8 mouse cellular contexts compared by ENCODE assay signal in the genomic region with DNA sequence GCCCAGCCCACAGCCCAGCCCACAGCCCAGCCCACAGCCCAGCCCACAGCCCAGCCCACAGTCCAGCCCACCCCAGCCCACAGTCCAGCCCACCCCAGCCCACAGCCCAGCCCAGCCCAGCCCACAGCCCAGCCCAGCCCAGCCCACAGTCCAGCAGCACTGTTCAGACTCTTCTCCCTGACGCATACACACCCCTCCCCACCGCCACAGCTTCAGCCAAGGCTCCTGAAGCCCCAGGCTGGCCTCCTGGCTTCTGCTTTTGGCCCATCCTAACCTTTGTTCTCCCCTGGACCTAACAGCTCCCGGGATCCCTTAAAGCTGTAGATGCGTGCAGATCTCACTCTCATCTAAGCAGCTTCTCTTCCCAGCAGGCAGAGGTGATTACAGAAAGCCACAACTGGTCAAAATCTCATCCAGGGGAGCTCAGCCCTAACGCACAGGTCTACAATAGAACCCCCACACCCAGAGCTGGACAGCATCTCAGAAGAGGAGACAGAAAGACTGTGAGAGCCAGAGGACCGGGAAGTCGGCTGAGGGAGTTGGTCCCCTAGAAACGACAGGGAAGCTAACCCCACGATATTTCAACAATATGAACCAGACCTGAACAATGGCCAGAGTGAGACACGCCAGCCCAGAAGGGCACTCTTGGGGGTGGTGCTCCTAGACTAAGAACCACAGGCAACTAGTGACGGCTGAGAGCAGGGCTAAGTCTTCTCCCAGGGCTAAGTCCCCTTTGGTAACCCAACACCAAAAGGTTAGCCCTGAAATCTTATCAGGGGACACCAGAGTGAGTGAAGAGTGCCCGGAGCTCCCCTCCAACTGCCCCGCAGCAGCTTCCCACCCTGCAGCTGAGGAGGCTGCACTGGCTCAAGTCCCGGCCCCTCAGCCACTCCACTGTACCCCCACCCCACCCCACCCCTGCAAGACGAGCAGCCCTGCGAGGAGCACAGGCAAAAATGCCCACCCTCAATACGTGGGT. TPM values are rescaled to one million over a fixed set of nuclear protein-coding genes. Genes with fewer than 3 reads are reported as not detected.
A peak's percentile ranks its signal among the peaks of the same experiment; 100 is the strongest.
DNase-seq lines count a peak whose midpoint lies in the region; ATAC-seq and TF ChIP-seq lines count a peak whose summit lies in the region.

No protein-coding gene starts in this region.

- peaks cover 1 to 8% of the 10 kb centered on the region in 2 experiments; a peak in 2 of 4 replicates for H3K4me1 ChIP-seq in MEL (ENCODE audit: control insufficient read depth in 1 of 2, insufficient read depth in 2 of 2, low read length in 2 of 2)
- H3K4me1 ChIP-seq in hindbrain, embryonic 11.5 days (replicated peaks; ENCODE audit: control insufficient read depth, insufficient read depth, low read length) = no peaks in the 10 kb centered on the region

- H3K9ac ChIP-seq in MEL (ENCODE audit: control insufficient read depth, low read depth, low read length, poor library complexity, severe bottlenecking) = no peak overlapping the region; the same call in 1 of the 2 replicates
- no peak overlapping the region for H3K9ac ChIP-seq in hindbrain, embryonic 11.5 days (ENCODE audit: low read depth, low read length)

- no peaks in the 10 kb centered on the region for H3K79me2 ChIP-seq in MEL (ENCODE audit: control insufficient read depth, insufficient read depth, low read length, poor library complexity)

- H3K27me3 ChIP-seq in MEL (ENCODE audit: control insufficient read depth in 1 of 2, insufficient read depth in 2 of 2, low read length in 2 of 2) = no peaks in the 10 kb centered on the region
- no peaks in the 10 kb centered on the region for H3K27me3 ChIP-seq in hindbrain, embryonic 11.5 days (ENCODE audit: control insufficient read depth, insufficient read depth, low read length)

- 0 out of 4 replicates have a peak, but pooled peaks cover 0 to 2% of the 10 kb centered on the region in 2 experiments for H3K36me3 ChIP-seq in MEL (ENCODE audit: control insufficient read depth in 1 of 2, insufficient read depth in 2 of 2, low read length in 2 of 2)
- no peaks in the 10 kb centered on the region for H3K36me3 ChIP-seq in hindbrain, embryonic 11.5 days (ENCODE audit: control insufficient read depth, insufficient read depth, low read length)

- peak in 1 of 2 experiments; percentile 21; a peak in 2 of 4 replicates for TF ChIP-seq EP300 in MEL (IDR thresholded peaks at IDR 0.05; ENCODE audit: low read depth in 1 of 2, low read length in 2 of 2)

- H3K27ac ChIP-seq in MEL (ENCODE audit: control insufficient read depth, low read depth, low read length) = no peak overlapping the region
- peak overlapping the region; percentile 53; the same call in 1 of the 2 replicates for H3K27ac ChIP-seq in hindbrain, embryonic 11.5 days (ENCODE audit: low read depth, low read length)

- 26% methylated on average over 17 of the region's 17 CpGs for WGBS in hindbrain, embryonic 11.5 days

- no peak for TF ChIP-seq RAD21 in MEL (IDR thresholded peaks at IDR 0.05; ENCODE audit: low read depth, low read length)

- TF ChIP-seq CTCF in MEL (IDR thresholded peaks at IDR 0.05 in 2 of 3, conservative IDR thresholded peaks at IDR 0.05 in 1 of 3; ENCODE audit: control insufficient read depth in 1 of 3, insufficient read depth in 1 of 3, low read depth in 2 of 3, low read length in 3 of 3, poor library complexity in 1 of 3, severe bottlenecking in 1 of 3) = no peak

- H3K4me3 ChIP-seq in MEL (ENCODE audit: control insufficient read depth in 1 of 2, insufficient read depth in 1 of 2, low read depth in 2 of 2, low read length in 2 of 2) = no peak overlapping the region
- H3K4me3 ChIP-seq in hindbrain, embryonic 11.5 days (ENCODE audit: low read depth, low read length) = 0 out of 2 replicates have a peak overlapping the region, but pooled peaks have one; percentile 3

- DNase-seq in MEL (ENCODE audit: low read depth, low spot score) (peak; percentile 59), liver (peak; percentile 77)
- DNase-seq in hindbrain, embryonic 11.5 days (ENCODE audit: low spot score) = peak; percentile 70
- DNase-seq in naive thymus-derived CD4-positive, alpha-beta T cell, adult 2 months (ENCODE audit: low read depth) = peak; percentile 15
- no peak for DNase-seq in frontal cortex, postnatal 25 days (ENCODE audit: low spot score in 2 of 2)
- no peak for DNase-seq in natural killer cell, adult 2 months (ENCODE audit: low spot score in 2 of 2)
- DNase-seq in testis, postnatal 14 days (ENCODE audit: low spot score) = no peak

- H3K9me3 ChIP-seq in MEL (replicated peaks; ENCODE audit: insufficient read depth, low read length) = no peaks in the 10 kb centered on the region
- H3K9me3 ChIP-seq in hindbrain, embryonic 11.5 days (ENCODE audit: control insufficient read depth, low read length) = no peaks in the 10 kb centered on the region

- peak; percentile 56 for ATAC-seq in common myeloid progenitor, adult 5-6 weeks (replicated peaks; ENCODE audit: low read depth, poor library complexity, severe bottlenecking)
- peak; percentile 76 for ATAC-seq in hindbrain, embryonic 11.5 days (ENCODE audit: low FRiP score)

- TF ChIP-seq POLR2A in MEL (IDR thresholded peaks at IDR 0.05; ENCODE audit: control insufficient read depth in 1 of 2, insufficient read depth in 1 of 2, low read depth in 1 of 2, low read length in 2 of 2, poor library complexity in 1 of 2) = no peak

- peak overlapping the region; percentile 4; the same call in 1 of the 2 replicates for H3K4me2 ChIP-seq in hindbrain, embryonic 11.5 days (replicated peaks; ENCODE audit: low read depth, low read length)

TF ChIP-seq in MEL, 35 proteins besides CTCF, POLR2A, EP300 and RAD21:
- no peak for TF ChIP-seq HCFC1 (IDR thresholded peaks at IDR 0.05; ENCODE audit: low read depth, low read length)
- peak; percentile 71 for TF ChIP-seq TAL1 (IDR thresholded peaks at IDR 0.05; ENCODE audit: low read length)
TF ChIP-seq in MEL: peak in this region for 1.

RNA-seq across cellular contexts. Expression of gene Uvrag, which starts 14.7 kb away (rescaled TPM):
- total RNA-seq in MEL (2012; rRNA removed) = 14.1 and 15.0 TPM in 2 replicates
- 10 to 100 TPM in 1 of 2 experiments, not detected in 1; 19.5 TPM for polyA plus RNA-seq in MEL (2012; ENCODE audit: insufficient read depth in 1 of 2, insufficient read length in 2 of 2, low read depth in 1 of 2, low replicate concordance in 2 of 2, missing spikeins in 1 of 2)
- 31.4 and 37.1 TPM in 2 replicates for total RNA-seq in common myeloid progenitor, adult 5-6 weeks (2017)
- polyA plus RNA-seq in hindbrain, embryonic 11.5 days (2014; fragmentation: Nextera tagmentation; extraction: Ambion mirVana) = 11.7 and 13.1 TPM in 2 replicates

RNA-seq across cellular contexts. Expression of gene Dgat2, which starts 26.9 kb away (rescaled TPM):
- 4.1 and 4.5 TPM in 2 replicates for total RNA-seq in MEL (2012; rRNA removed)
- polyA plus RNA-seq in MEL (2012; ENCODE audit: insufficient read depth in 1 of 2, insufficient read length in 2 of 2, low read depth in 1 of 2, low replicate concordance in 2 of 2, missing spikeins in 1 of 2) = 1 to 10 TPM in 1 of 2 experiments, not detected in 1; 7.7 TPM
- 0.46 and 0.97 TPM in 2 replicates for total RNA-seq in common myeloid progenitor, adult 5-6 weeks (2017)
- polyA plus RNA-seq in hindbrain, embryonic 11.5 days (2014; fragmentation: Nextera tagmentation; extraction: Ambion mirVana) = 9.4 and 11.2 TPM in 2 replicates

Comparison
In these comparisons a context has a peak if more than half of its experiments do, and no peak if none do; other contexts are left out.
1. DNase-seq: peak in MEL (single experiment), hindbrain, embryonic 11.5 days (single experiment), liver (single experiment) and naive thymus-derived CD4-positive, alpha-beta T cell, adult 2 months (single experiment); none in frontal cortex, postnatal 25 days (0 of 2), natural killer cell, adult 2 months (0 of 2) and testis, postnatal 14 days (single experiment).